Mouse (Mus musculus) liver, embryonic 16.5 days (tissue): ENCODE results near the gene Supt5. TPM values are rescaled to one million over a fixed set of nuclear protein-coding genes. Genes with fewer than 3 reads are reported as not detected.

ENCODE experiments used
- ATAC-seq: fragments of 200-750 bp; cut with Nextera tagmentation; 2 replicates; pipeline ENCODE4 v1.8.0; 2017; ENCODE audit warnings: low read depth, mild to moderate bottlenecking, moderate number of reproducible peaks, moderate library complexity
- H3K27ac ChIP-seq: fragments of 300-500 bp; sonication (generic); 2 replicates; pipeline ENCODE4 v1.5.1; 2014; ENCODE audit warnings: mild to moderate bottlenecking, low read length
- H3K27me3 ChIP-seq: fragments of 300-500 bp; sonication (generic); 2 replicates; pipeline ENCODE4 v1.6.1; 2014; ENCODE audit warnings: low read depth, low read length, mixed read lengths; ENCODE audit not compliant: control insufficient read depth, insufficient read depth
- H3K36me3 ChIP-seq: fragments of 300-500 bp; sonication (generic); 2 replicates; pipeline ENCODE4 v1.6.1; 2014; ENCODE audit warnings: mild to moderate bottlenecking; ENCODE audit not compliant: control insufficient read depth, insufficient read depth
- H3K4me1 ChIP-seq: fragments of 300-500 bp; sonication (generic); 2 replicates; pipeline ENCODE4 v1.6.1; 2014; ENCODE audit warnings: low read depth, low read length, mixed read lengths; ENCODE audit not compliant: control insufficient read depth
- H3K4me2 ChIP-seq: fragments of 300-500 bp; sonication (generic); 2 replicates; pipeline ENCODE4 v1.6.1; 2014; ENCODE audit warnings: low read depth, low read length, mixed read lengths
- H3K4me3 ChIP-seq: fragments of 300-500 bp; sonication (generic); 2 replicates; pipeline ENCODE4 v1.5.1; 2014; ENCODE audit warnings: low read depth, mild to moderate bottlenecking, low read length
- H3K9ac ChIP-seq: fragments of 300-500 bp; sonication (generic); 2 replicates; pipeline ENCODE4 v1.6.1; 2014; ENCODE audit warnings: low read depth, low read length
- H3K9me3 ChIP-seq: fragments of 300-500 bp; sonication (generic); replicated peaks from 2 replicates; pipeline ENCODE4 v1.6.1; 2016; ENCODE audit warnings: low read length; ENCODE audit not compliant: control insufficient read depth
- WGBS: fragments of 180-500 bp; shearing (Covaris S2); extraction: QIAGEN DNeasy Blood & Tissue Kit; methylation state at CpG from one replicate; pipeline ENCODE4 v1.1.7; 2014; ENCODE audit not compliant: insufficient replicate concordance; 5-methylcytosine and 5-hydroxymethylcytosine counted together
- polyA plus RNA-seq: library from polyadenylated mRNA; unstranded; fragments of >200 nt; fragmentation: Nextera tagmentation; extraction: Ambion mirVana; gene quantifications from 2 replicates; pipeline ENCODE4 v1.2.1, GENCODE M21; 2015

Gene Supt5
- polyA plus RNA-seq, 1 experiment from 2014 or later, result 34.0 TPM

DNA sequence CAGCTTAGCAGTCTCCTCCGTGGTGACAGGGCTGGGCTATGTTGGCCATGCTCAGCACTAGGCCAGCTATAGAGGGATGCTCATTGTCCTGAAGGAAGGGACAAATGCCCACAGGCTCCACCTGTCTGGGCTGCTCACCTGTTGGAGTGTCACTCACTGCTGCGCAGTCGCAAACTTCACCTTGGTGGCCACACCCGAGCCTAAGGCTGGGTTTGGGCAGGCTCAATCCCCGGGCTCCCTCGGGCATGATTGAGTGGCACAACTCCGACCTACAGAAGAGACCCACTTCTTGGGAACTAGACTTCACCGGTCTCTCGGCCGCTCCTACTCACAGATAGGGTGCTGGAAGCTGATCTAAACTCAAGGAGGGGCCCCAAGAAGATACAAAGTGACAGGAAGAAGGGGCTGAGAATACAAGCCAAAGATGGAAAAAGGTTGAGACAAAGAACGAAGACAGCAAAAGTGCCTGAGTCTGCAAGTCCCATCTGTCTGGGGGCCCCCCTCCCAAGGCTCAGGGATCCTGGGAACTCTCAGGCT lies 32.5 kb upstream of the Supt5 start:
- Histone ChIP-seq H3K9me3 (no peaks in the 10 kb centered on the region), H3K27ac (no peak overlapping the region), H3K4me1 (peaks cover 41% of the 10 kb centered on the region), H3K4me3 (peak overlapping the region; percentile 71), H3K9ac (peak overlapping the region; percentile 72), H3K36me3 (no peaks in the 10 kb centered on the region), H3K4me2 (peak overlapping the region; percentile 98), H3K27me3 (peaks cover 7% of the 10 kb centered on the region)
- 12% methylated on average over 11 of the region's 11 CpGs for WGBS
- no peak for ATAC-seq

DNA sequence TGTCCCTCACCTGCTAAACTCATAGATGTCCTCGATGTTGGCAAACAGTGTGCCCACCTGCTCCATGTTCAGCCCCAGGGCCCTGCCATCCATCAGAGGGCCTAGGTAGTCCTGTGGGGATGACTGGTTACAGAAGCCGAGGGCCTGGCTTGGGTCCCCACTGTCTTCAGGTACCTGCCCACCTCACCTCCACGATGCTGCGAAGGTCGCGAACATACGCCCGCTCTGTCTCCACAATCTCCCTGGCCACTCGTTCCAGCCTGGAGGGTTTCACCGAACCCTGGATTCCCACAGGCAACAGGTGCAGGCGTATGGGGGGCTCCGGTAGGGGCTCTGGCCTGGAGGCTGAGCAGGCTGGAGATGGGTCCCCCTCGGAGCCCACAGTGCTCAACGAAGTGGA lies 31.5 kb upstream of the Supt5 start:
- 80% methylated on average over 14 of the region's 14 CpGs for WGBS
- no peaks in the 10 kb centered on the region for H3K9me3 ChIP-seq
- H3K27ac ChIP-seq, result no peak overlapping the region
- H3K27me3 ChIP-seq, result peaks cover 7% of the 10 kb centered on the region
- no peaks in the 10 kb centered on the region for H3K36me3 ChIP-seq
- no peak overlapping the region for H3K4me2 ChIP-seq
- H3K4me1 ChIP-seq, result peaks cover 32% of the 10 kb centered on the region
- ATAC-seq, result no peak
- no peak overlapping the region for H3K9ac ChIP-seq
- no peak overlapping the region for H3K4me3 ChIP-seq

GRCm38 (mm10) chr7:28368276-28368920 lies 29.9 kb upstream of the Supt5 start:
- Histone ChIP-seq H3K4me1 (peaks cover 17% of the 10 kb centered on the region), H3K9ac (no peak overlapping the region), H3K36me3 (no peaks in the 10 kb centered on the region), H3K4me2 (no peak overlapping the region), H3K9me3 (no peaks in the 10 kb centered on the region), H3K4me3 (no peak overlapping the region), H3K27me3 (peaks cover 7% of the 10 kb centered on the region), H3K27ac (no peak overlapping the region)
- 76% methylated on average over 16 of the region's 16 CpGs for WGBS
- no peak for ATAC-seq

DNA sequence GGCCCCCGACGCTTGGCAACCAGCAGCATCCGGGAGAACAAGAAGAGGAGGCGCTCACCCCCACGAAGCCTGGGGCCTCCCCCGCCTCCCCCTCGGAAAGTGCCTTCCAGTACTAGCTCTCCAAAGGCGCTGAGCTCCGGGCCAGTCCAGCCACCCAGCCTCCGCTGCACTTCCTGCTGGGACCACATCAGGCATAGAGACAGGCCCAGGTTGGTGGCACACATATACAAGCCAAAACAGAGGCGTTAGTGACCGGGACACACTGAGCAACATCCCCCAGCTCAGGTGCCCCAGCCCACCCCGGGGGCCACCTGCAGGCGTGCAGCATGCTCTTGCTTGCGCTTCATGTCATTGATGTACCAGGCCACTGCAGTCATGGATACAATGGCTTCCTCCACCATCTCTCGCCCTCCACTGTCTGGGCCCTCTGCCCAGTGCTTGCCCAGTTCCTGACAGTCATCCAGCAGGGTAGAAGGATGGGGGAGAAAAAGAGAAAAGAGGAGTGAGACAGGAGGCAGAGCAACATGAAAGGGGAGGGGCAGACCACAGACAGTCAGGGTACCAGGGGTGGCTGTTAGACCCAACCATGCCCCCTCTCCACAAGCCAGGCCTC lies 29.2 kb upstream of the Supt5 start:
- Histone ChIP-seq H3K27me3 (peaks cover 7% of the 10 kb centered on the region), H3K9ac (no peak overlapping the region), H3K4me1 (peaks cover 14% of the 10 kb centered on the region), H3K4me2 (no peak overlapping the region), H3K9me3 (no peaks in the 10 kb centered on the region), H3K27ac (no peak overlapping the region), H3K4me3 (no peak overlapping the region), H3K36me3 (no peaks in the 10 kb centered on the region)
- 74% methylated on average over 16 of the region's 16 CpGs for WGBS
- no peak for ATAC-seq

DNA sequence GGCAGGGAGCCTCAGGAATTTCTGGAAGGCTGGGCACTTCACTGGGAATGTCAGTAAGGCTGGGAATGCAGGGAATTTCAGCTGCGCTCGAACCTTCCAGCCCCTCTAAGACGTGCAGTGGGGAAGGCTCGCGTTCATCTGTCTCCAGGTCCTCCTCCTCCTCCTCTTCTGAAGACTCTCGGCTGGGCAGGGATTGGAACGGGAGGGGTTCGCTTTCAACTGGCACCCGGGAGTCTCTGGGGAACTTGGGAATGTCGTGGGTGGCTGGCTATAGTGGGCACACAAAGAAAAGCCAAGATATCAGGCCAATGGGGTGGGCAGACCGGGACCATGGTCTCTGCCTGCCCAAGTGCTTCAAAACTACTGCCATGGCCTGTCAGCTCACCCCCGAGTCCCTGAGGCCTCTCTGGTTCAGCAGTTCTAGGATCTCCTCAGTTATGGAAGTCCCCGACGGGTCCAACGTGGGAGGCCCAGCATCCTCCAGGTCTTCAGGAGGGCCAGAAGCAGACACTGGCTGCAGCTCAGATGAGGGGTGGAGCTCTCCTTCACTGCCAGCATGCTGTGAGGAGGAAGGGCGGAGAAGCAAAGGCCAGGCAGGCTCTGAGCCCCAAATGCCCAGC lies 24.0 kb upstream of the Supt5 start:
- WGBS, result 74% methylated on average over 16 of the region's 16 CpGs
- no peak for ATAC-seq
- Histone ChIP-seq H3K36me3 (no peaks in the 10 kb centered on the region), H3K27ac (no peak overlapping the region), H3K4me2 (no peak overlapping the region), H3K4me1 (peaks cover 2% of the 10 kb centered on the region), H3K9ac (no peak overlapping the region), H3K27me3 (no peaks in the 10 kb centered on the region), H3K4me3 (no peak overlapping the region), H3K9me3 (no peaks in the 10 kb centered on the region)

DNA sequence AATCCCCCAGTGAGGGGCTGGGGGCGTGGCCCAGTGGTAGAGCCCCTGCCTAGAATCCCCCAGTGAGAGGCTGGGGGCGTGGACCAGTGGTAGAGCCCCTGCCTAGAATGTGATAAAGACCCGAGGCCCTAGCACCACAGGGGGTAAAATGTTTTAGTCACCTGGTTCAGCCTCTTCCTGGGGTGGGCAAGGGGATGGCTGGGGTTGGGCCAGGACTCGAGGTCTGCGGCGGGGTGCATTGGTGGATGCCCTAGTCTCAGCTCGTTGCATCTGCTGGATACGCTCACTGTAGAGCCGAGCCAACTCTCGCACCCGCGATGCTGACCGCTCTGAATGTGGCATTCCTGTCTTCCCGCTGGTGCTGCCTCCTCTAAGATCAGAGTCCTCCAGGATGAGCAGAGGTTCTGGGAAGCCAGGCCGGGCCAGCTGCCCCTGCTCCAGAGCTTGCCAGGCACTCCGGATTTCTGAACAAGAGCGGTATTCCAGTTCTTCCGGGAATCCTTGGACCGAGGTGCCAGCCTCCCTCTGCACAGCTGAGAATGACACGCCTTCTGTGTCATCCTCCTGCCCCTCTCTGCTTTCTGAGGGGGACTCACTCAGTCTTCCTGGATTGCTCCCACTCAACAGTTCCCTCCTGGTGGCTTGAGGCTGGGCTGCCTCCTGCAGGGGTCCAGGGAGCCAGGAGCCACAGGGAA lies 23.2 kb upstream of the Supt5 start:
- Histone ChIP-seq H3K9ac (no peak overlapping the region), H3K4me3 (no peak overlapping the region), H3K36me3 (no peaks in the 10 kb centered on the region), H3K27ac (no peak overlapping the region), H3K4me2 (no peak overlapping the region), H3K4me1 (peaks cover 9% of the 10 kb centered on the region), H3K27me3 (no peaks in the 10 kb centered on the region), H3K9me3 (no peaks in the 10 kb centered on the region)
- ATAC-seq, result no peak
- WGBS, result 79% methylated on average over 20 of the region's 20 CpGs

DNA sequence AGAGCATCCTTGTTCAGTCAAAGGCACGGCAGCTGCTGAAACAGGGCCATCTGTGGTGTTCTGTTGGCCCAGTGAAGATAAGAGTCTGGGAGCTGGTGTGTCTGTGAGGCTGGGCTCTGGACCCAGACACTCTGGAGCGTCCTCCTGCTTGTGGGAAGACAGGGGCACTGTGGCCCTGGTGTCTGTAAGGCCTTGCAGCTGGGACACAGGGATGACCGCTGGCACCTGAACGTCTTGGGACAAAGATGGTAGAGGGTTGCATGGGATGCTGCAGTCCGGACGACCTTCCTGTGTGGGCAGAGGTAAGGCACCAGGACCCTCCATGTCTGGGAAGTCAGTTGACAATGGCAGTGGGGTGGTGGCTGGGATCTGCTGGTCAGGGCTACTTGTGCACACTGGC lies 21.7 kb upstream of the Supt5 start:
- no peak overlapping the region for H3K4me3 ChIP-seq
- peaks cover 12% of the 10 kb centered on the region for H3K4me1 ChIP-seq
- ATAC-seq, result no peak
- H3K27me3 ChIP-seq, result no peaks in the 10 kb centered on the region
- H3K36me3 ChIP-seq, result no peaks in the 10 kb centered on the region
- H3K9me3 ChIP-seq, result no peaks in the 10 kb centered on the region
- no peak overlapping the region for H3K4me2 ChIP-seq
- 71% methylated on average over 6 of the region's 6 CpGs for WGBS
- H3K9ac ChIP-seq, result no peak overlapping the region
- no peak overlapping the region for H3K27ac ChIP-seq

DNA sequence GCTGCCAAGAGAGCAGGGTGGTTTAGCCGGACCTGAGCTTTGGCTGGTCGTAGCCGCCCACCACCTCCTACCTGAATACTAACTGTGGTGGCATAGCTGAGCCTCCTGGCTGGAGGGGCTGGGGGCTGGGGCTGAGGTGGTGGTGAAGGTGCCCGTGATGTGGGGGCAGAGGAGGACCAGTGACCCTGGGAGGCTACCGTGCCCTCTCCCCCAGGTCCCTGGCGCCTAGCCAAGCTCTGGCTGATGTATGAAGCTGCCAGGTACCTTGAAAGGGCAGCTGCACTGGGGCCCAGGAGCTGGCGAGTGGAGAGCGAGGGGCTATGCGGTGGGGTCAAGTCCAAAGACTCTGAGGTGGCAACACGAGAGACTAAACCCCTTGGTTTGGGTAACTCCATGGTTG lies 21.3 kb upstream of the Supt5 start:
- no peak for ATAC-seq
- Histone ChIP-seq H3K4me1 (peaks cover 12% of the 10 kb centered on the region), H3K27me3 (no peaks in the 10 kb centered on the region), H3K4me3 (no peak overlapping the region), H3K4me2 (no peak overlapping the region), H3K27ac (no peak overlapping the region), H3K9ac (no peak overlapping the region), H3K9me3 (no peaks in the 10 kb centered on the region), H3K36me3 (no peaks in the 10 kb centered on the region)
- WGBS, result 78% methylated on average over 10 of the region's 10 CpGs
